Mouse (Mus musculus): ENCODE results near the gene Slc38a8.

DNA sequence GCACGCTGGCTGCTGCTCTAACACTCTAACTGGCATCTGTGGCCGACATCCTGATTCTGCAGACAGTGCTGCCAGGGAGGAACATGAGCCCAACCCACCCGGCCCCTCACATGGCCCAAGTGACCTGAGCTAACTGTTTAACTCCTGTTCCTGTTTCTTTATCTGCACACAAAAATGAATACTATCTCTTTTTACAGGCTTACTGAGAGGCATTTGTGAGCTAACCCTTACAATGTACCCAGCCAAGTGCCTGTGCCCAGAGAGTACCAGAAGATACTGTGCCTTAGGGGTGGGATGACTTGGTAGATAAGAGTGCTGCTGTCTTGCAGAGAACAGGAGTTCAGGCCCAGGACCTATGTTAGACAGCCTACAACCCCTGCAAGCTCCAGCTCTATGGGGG, 13.4 kb upstream of the Slc38a8 start:
- TF ChIP-seq CTCF (IDR thresholded peaks at IDR 0.05; ENCODE audit: borderline replicate concordance, insufficient read depth, low read length), result no peak
- TF ChIP-seq POLR2A (IDR thresholded peaks at IDR 0.05; ENCODE audit: low read depth, low read length), result no peak

Measured in embryonic fibroblast, embryonic 13.5 days (primary cell).